Mouse (Mus musculus) liver (tissue): ENCODE data around the gene Chmp5.
"Not testable (repeated sequence)": the region's sequence is repeated elsewhere in the genome, so short reads cannot be mapped to it uniquely, and the experiment has no call there.

Experiments
- DNase-seq: peaks from one replicate; pipeline ENCODE4 v3.0.0-alpha.2; 2020; ENCODE audit warnings: mixed read lengths

Chmp5 gene

DNA sequence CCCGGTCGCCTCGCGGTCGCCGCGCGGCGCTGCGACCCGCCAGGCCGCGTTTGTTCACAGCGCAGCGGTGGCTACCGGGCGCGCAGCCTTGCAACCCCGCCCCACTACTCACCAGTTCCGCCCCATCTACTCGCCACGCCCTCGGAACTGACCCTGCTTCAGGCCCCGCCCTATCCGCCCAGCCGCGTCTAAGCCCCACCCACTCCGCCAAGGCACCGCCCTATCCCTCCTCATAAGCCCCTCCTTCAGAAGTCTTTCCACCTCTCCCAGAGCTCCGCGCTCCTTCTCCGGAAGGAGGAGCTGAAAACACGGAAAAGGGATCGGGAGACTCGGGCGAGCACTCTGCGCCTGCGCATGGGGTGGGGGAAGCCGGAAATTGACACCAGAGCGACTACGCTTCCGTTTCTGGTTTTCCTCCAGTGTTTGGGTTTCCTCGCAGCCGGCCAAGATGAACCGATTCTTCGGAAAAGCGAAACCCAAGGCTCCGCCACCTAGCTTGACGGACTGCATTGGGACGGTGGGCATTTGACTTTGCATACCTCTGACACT is at the start of gene Chmp5, which contains the start of gene Bag1:
Chmp5 (plus strand) TSS at position 248 of the 549 bp plus-strand sequence.
Bag1 (minus strand) TSS at position 135 of the 549 bp plus-strand sequence.
- DNase-seq = peak; percentile 99

DNA sequence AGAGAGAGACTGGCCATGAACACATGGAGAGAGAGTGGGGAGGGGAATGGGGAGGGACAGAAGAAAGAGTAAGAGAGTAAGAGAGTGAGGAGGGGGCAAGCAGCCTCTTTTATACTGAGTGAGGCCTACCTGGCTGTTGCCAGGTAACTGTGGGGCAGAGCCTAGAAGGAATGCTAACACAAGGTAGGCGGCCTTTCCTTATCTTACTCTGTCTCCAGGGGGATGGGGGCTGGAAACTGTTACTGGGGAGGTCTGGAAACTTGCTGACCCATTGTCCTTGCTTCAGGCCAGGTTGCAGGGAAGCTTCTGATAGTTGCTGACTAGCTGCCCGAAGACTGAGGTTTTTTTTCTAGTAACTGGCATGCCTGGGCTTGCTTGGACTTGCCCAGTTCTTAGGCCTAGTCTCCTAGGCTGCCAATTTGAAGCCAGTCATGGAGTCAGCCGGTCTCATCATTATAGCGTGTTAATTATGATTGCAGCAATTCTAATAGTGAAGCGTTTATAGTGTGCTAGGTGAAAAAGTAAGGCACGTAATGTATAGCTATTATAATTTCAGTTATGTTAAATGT is 49.6 kb upstream of the Chmp5 start:
- no peak for DNase-seq

DNA sequence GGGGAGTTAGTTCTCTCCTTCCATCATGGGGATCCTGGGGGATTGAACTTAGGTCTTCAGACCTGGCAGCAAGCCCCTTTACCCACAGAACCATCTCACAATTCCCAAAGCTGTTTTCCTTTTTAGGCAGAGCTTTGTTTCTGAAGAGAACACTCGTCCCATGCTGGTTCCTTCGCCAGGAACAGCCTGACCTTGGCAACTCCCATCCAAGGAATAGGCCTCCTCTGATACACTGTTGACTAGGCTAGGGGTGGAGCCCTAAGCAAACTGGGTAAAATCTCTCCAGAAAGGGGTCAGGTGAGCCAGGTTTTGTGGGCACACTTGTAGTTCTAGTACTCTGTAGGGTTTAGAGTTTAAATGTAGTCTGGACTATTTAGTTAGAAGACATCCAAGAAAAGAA is 48.9 kb upstream of the Chmp5 start:
- DNase-seq = no peak

DNA sequence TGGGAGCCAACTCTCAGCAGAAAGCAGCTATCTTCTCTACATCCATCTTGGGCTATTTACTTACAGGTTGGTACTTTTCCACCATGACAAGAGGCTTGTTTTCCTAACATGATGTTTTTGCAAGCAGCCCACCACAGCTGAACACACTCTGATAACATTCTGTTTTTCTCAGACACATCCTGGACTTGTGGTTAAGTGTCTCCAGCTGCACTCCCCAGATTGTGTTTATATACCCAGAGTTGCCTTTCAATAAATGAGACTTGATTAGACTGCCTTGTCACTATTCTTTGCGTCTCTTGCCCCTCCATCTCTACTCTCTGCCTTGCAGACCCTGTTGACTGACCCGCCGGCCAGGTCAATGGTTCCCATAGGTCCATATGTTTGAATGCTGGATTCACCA is 48.1 kb upstream of the Chmp5 start:
- no peak for DNase-seq

DNA sequence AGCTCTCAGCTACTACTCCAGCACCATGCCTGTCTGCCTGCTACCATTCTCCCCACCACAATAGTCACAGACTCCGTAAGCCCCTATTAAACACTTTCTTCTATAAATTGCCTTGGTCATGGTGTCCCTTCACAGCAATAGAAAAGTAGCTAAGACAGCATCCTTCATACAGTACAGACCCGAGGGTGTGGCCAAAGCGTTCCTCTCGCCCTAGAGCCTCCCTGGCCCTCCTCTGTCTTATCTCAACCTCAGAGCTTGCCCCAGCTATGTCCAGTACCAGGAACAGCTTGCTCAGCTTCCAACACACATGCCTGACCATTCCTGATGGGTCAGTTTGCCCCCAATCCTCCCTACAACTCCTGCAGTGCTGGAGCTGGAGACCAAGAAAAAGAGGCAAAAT is 47.6 kb upstream of the Chmp5 start:
- DNase-seq = peak; percentile 32

DNA sequence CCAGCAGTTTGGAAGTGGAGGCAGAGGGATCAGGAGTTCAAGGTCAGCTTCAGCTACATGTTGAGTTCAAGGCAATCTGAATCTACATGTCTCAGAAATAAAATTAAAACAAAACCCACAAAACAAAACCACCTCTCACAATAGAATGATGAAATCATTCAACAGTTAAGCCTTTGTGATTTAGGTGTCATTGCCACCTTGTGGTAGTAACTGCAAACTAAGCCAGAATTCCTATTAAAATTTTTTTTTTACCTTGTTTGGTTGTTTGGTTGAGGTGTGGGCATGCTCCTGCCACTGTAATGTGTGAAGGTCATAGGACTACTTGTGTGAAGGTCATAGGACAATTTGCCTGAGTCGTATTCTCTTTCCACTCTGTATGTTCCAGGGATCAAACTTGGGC is 41.9 kb upstream of the Chmp5 start:
- no peak for DNase-seq

DNA sequence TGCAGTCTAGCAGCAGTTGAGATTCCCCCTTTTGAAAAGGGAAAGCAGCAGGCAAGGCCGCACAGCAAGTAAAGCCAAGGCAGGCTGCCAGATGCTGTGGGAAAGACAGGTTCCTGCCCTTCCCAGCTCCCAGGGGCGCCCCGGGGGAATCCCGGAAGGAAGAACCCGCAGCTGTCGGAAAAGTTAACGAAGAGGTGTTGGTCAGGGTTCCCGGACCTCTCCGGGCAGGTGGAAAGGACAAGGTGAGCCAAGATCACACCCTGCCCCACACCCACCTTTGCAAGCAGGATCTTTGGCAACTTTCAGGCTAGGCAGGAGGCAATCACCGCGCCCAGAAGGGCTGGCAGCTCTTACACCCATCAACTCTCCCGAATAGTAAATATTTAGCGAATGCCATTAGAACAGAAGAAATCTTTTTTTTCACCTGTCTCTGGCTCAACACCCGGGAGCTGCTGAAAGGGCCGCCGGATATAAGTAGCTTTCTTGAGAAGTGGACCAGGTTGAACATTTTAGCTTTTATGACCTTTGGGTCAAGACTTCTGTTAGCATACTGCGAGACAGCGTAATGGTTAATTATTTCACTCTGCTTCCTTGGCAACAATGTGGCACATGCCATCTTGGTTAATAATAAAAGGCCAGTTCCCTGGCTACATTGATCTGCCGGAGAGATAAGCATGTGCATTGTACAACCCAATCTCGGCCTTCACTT is 39.8 kb upstream of the Chmp5 start:
- DNase-seq = no peak

DNA sequence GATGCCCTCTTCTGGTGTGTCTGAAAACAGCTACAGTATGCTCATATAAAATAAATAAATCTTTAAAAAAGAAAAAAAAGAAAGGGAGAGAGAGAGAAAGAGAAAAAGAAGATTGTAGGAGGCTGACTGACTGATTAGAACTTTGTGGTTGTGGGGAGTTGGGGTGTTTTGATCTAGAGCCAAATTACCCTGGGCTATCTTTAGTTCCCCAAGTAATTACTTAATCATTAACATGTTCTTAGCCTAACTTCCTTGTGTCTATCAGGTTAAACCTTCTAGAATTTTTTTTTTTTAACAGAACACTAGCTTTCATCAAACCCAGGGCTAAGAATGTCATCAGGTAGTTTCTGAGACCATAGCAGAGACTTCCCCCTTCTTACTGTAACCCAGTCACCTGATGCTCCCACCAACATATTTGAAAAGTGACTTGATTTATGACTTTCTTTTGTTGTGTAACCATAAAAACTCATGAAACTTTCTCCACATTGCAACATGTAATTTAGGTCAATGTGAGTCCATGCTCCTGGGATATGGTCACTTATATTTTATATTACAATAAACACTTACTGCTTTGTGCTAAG is 33.8 kb upstream of the Chmp5 start:
- no peak for DNase-seq

DNA sequence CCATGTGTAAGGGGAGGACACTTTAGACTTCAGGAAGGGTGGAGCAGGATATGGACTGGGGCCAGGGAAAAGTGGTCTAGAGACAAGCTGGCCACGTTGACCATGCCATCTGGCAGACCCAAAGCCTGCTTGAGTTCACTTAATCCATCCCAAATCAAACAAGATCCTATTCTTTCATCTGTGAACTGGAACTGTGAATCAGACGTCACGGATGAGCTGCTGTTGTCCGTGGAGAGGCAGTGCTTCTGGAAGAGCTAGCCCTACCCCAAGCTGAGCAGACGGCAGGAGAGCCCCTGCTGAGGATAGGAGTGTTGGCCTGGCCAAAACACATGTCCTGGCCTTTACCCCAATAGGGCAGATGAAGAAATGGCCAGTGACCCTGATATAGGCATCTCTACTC is 32.3 kb upstream of the Chmp5 start:
- no peak for DNase-seq

DNA sequence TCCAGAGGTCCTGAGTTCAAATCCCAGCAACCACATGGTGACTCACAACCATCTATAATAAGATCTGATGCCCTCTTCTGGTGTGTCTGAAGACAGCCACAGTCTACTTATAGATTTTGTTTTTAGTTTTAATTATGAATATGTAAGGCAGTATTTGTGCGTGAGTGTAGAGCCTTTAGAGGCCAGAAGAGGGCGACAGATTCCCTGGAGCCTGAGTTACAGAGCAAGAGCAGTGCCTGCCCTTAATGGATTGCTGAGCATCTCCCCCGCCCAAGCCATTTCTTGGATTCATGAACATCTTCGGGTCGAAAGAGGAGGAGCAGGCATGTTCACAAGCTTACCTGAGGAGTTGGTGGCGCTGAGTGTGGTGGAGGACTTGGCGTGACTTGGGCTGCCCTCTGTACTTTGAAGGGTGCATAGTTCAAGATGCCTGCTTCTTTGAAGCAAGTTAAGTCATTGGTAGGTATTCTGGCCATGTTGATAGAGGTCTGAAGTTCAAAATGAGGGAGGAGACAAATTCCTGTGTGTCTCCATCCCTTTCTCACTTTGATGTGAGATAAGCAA is 31.5 kb upstream of the Chmp5 start:
- no peak for DNase-seq

DNA sequence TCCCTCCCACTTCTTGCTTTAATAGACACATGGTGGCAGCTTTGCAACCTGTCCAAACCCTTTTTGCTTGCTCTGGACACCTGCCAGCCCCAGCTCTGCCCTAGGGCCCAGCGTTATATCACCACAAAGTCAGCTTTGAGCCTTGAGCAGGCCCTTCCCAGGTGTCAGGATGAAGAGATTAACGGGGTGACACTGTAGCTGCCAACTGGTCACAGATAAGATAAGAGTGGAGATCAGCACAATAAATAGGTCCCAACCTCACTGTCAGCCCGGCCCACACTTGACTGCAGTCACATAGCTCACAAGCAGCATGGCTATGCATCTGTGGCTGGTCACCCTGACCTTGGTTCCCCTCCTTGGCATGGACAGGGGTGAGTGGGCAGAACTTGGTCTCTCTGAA is 28.4 kb upstream of the Chmp5 start, which contains the start of gene Spink4:
Spink4 (plus strand) TSS at position 268 of the 400 bp plus-strand sequence.
- DNase-seq = peak; percentile 26

DNA sequence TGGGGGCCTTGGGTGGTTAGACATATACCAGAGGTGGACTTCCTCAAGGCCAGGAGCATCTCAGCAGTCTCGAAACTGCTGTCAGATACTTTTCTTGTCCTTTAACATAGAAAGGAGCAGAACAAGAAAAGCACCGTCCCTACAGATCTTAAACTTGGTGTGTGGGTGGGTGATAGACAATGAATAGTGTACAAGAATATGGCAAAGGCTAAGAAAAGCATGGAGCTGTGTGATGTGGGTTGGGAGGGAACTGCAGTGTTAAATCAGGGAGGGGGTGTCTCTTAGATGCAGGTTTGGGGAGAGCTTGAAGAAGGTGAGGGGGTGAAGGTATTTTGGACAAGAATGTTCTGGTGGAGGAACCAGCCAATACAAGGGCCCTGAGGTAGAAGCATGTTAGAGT is 27.6 kb upstream of the Chmp5 start:
- no peak for DNase-seq

DNA sequence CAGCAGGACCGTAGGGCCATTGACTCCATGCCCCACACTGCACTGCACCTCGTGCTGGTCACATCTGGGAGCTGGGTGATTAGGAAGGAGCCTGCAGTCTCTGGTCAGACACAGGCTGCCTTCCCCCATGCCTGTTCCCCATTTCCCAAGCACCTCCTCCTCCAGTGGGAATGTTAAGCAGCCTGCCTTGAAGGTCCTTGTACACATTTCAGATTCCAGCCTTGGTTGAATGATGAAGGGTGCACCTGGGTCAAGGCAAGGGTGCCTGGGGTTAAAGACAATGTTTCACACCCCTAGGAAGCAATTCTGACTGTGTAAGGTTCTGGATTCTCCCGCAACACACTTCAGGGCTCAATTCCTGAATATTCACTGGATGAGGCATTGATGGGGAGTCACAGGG is 26.9 kb upstream of the Chmp5 start:
- no peak for DNase-seq

DNA sequence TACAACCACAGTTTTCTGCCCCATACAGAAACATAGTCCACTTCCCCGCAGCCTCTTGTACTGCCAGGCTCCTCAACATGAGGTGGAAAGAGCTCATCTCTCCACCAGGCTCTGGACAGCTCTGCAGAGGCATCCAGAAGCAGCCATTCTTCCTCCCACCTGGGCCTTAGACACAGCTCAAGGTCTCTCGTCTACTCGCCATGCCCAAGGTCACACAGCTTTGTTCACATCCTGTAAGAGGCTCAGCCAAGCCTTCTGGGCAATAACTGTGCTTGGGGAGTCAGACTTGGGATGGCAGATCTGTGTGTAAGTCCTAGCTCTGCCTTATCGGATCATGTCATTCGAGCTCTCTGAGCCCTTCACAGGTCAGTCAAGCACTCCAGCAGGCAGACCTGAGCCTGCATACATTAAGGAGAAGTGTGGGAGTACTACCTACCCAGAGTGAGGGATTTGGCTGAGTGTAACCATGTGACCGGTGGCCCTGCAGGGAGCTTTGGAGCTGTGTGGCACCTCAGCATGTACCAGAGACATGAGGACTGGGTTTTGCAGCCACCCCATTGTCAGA is 25.0 kb upstream of the Chmp5 start:
- DNase-seq = no peak

DNA sequence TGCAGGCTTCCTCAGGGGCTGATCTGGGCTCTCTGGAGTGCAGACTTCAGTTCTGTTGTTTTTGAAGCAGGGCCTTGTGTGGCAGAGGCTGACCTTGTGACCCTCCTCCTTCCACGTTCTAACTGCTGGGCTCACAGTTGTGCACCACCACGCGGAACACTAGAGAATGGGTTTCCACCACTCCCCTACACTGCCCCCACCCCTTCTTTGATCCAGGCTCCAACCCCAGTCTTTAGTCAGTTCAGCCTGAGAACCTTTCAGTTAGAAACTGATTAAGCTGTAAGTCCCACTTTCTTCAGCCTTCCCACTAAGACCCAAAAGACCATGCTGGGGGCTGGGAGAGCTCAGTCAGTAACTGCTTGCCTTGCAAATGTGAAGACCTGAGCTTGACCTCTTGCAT is 22.6 kb upstream of the Chmp5 start:
- no peak for DNase-seq

DNA sequence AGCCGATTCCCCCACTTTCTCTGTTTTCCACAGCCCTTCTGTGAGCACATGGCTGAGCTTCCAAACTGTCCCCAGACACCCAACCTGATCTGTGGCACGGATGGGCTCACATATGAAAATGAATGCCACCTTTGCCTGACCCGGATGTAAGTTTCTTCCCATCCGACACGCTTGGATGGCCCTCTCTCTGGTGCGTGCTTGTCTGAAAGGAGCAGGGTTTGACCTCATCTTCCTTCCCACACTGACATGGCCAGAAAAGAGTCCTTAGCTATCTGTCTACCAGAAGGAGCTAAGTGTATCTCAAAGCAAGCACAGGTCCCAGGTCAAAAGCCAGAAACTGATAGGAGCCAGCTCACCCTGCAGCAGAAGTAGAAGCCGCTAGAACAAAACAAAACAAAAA is 19.2 kb upstream of the Chmp5 start:
- DNase-seq = no peak

DNA sequence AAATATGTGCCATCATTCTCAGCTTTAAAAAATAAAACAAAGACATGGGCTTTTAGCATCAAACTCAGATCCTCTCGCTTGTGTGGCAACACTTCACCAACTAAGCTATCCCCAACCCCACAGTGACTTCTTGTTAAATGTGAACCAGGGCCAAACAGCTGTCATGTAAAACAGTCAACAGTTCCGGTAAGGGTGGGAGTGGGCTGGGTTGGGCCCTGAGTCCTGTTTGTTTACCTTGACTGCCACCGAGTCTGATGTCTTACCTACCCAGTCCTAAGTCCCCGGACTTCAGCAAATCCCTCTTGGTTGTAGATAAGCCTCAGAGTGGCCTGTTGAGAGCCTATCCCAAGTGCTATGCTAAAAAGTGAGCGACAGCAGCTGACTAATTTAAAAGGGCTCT is 14.5 kb upstream of the Chmp5 start:
- no peak for DNase-seq

DNA sequence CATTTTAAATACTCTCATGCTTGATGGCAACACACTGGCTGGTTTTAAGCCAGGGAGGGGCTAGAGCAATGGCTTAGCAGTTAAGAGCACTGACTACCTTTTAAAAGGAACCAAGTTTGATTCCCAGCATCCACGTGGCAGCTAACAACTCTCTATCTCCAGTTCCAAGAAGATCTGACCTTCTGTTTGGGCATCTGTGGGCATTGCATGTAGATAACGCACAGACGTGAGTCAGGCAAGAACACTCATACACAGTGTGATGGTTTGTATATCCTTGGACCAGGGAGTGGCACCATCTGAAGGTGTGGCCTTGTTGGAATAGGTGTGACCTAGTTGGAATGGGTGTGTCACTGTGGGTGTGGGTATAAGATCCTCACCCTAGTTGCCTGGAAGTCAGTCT is 13.8 kb upstream of the Chmp5 start:
- not testable (repeated sequence) for DNase-seq

DNA sequence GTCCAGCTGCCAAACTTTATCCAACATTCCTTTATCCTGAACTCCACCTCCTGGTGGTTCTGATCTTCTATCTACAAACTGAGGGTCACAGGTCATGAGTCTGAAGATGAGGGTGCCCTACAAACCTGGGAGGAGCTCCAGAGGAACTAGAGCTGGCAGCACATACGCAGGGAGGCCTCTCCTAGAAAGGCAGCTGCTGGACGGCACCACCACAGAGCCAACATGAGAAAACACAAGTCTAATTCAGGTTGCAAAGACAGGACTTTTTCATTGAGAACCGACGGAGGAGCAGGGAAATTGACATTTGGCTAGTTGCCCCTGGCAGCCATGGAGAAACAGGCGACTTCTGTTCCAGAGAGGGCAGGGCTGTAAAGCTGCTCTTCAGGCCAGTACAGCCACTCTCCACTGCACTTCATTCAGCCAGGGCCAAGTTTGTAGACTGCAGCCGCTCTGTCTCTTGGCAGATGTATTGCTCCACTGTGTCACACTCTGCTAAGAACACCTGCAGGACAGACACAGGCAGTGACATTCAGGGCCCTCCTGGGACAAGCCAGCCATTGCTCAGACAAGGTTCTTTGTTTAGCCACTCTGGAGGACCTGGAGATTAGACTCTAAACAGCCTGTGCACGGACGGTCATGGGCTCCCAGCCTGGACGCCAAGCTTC is 11.9 kb upstream of the Chmp5 start:
- no peak for DNase-seq

DNA sequence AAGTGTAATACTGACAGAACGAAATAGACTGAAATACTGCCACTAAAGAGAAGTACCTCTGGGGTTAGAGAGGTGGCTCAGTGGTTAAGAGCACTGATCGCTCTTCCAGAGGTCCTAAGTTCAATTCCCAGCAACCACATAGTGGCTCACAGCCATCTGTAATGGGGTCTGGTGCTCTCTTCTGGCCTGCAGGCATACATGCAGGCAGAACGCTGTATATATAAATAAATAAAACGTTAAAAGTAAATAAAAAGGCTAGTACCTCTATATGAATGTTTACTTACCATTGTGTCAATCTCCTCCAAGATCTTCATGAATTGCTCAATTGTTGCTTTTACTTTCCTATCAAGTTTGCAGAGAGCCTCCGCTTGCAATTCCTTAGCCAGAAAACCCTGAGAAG is 9.4 kb upstream of the Chmp5 start:
- no peak for DNase-seq

DNA sequence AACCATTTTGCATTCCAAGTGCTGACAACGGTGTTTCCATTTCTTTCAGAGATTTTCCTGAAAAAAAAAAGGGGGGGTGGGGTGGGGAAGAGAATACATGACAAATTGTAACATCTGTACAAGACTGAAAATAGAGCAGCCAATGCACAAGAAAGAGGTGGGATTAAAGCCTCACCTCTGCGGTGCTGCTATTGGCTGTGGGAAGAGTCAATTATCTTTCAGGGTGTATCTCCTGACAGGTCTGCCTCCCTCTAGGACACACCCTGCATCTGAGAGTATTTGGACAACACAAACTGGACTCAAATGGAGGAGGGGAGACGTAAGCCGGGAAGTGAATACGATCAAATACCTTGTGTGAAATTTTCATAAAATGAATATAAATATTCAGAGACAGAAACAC is 4.6 kb upstream of the Chmp5 start:
- peak; percentile 45 for DNase-seq

DNA sequence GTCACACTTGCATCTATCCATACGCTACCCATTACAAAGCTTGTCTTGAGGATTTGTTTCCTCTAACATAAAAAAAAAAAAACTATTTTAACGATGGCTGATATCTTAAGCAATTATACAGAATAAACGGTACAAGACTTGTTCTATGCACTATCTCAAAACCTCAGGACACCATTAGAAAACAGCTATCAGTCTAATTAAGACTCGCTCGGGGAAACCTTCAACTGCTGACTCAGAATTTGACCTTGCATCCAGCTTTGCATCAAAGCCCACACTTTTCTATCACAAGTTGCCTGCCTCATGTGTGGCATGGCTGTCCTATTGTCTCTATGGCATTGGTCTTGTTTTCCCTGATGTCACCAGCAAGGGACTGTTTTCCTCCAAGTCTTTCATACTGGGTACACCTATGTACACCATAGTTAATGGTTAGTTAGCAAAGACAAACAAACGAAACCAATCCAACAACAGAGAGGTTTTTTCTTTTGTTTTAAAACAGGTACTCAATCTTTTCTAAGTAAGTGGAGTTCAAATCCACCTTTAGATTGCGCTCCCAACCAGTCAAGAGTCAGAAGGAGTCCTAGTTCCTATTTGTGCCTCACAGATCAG is 1.6 kb upstream of the Chmp5 start:
- DNase-seq = no peak
